Mouse (Mus musculus): Measurements from ENCODE around the gene Plxna4. TPM values are rescaled to one million over a fixed set of nuclear protein-coding genes. Genes with fewer than 3 reads are reported as not detected.
A peak's percentile ranks its signal among the peaks of the same experiment; 100 is the strongest.

The Plxna4 gene
- polyA plus RNA-seq, 1 experiment, result 3.5 TPM

DNA sequence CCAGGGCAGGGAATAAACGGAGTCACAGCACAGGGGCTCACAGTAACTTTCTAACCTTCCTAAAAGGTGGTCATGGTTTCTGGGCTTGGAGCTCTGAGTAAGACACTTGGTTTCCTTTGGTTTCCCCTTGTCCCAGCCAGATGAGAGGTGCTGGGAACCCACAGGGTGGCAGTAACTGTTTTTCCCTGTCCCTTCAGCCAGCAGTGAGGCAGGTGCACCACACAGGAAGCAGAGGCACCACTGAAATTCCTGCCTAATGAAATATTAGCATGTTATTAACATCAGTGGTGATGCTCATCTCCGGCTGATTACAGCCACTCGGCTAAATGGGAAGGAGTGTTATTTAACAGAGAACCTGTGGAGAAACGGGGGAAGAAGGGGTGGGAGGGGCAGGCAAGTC, 428.1 kb downstream of the Plxna4 start:
- peaks cover 86% of the 10 kb centered on the region for H3K4me1 ChIP-seq
- TF ChIP-seq FLI1 (IDR thresholded peaks at IDR 0.05; ENCODE audit: low read length) (no peak), GATA1 (IDR thresholded peaks at IDR 0.05; ENCODE audit: borderline replicate concordance, low read length) (no peak)
- H3K27me3 ChIP-seq (replicated peaks), result no peaks in the 10 kb centered on the region
- H3K4me3 ChIP-seq (replicated peaks), result no peak overlapping the region
- H3K9me3 ChIP-seq, result no peaks in the 10 kb centered on the region
- H3K36me3 ChIP-seq (replicated peaks; ENCODE audit: low read length), result peaks cover 99% of the 10 kb centered on the region

DNA sequence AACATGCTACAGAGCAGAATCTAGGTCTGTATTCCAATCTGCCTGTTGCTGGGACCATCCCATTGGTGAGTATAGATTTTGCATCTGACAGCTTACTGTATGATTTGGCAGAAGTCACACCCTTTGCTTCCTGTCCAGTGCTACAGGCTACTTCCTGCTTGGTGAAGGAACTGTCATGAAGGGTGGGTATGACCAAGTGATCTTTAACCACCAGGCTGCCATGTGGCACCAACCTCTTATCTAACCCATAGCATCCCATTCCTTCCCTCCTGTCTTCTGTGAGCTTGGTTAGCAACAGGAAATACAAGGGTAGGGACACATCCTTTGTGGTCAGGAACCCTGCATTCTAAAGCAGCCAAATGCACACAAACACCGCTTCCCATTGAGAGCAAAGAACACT, 429.6 kb downstream of the Plxna4 start:
- peaks cover 99% of the 10 kb centered on the region for H3K4me1 ChIP-seq
- H3K9me3 ChIP-seq, result no peaks in the 10 kb centered on the region
- peak; percentile 96; the same call in 2 of the 3 replicates for TF ChIP-seq GATA1 (IDR thresholded peaks at IDR 0.05; ENCODE audit: borderline replicate concordance, low read length)
- peak; percentile 92 for TF ChIP-seq FLI1 (IDR thresholded peaks at IDR 0.05; ENCODE audit: low read length)
- peaks cover 100% of the 10 kb centered on the region for H3K36me3 ChIP-seq (replicated peaks; ENCODE audit: low read length)
- peak overlapping the region; percentile 83 for H3K4me3 ChIP-seq (replicated peaks)
- no peaks in the 10 kb centered on the region for H3K27me3 ChIP-seq (replicated peaks)

DNA sequence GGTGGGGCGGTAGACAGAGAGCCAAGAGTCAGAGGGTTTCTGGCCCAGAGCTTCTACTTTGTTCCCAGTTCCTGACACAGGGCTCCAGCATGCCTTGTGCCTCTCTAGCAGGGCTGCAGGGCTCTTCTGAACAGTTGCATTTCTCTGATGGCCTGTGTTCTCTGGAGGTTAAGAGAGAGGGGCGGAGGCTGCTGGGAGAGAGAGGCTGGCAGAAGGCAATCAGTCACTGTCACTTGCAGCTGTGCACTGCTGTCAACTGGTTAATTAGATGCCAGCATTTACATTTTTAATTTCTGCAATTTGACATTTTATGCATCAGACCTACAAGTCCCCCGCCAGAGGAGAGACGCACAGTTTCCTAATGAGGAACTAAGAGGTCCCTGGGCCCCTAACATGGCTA, 434.8 kb downstream of the Plxna4 start:
- H3K4me1 ChIP-seq, result peaks cover 56% of the 10 kb centered on the region
- TF ChIP-seq GATA1 (IDR thresholded peaks at IDR 0.05; ENCODE audit: borderline replicate concordance, low read length) (no peak), FLI1 (IDR thresholded peaks at IDR 0.05; ENCODE audit: low read length) (no peak)
- no peak overlapping the region for H3K4me3 ChIP-seq (replicated peaks)
- H3K27me3 ChIP-seq (replicated peaks), result no peaks in the 10 kb centered on the region
- H3K9me3 ChIP-seq, result no peaks in the 10 kb centered on the region
- peaks cover 100% of the 10 kb centered on the region for H3K36me3 ChIP-seq (replicated peaks; ENCODE audit: low read length)

DNA sequence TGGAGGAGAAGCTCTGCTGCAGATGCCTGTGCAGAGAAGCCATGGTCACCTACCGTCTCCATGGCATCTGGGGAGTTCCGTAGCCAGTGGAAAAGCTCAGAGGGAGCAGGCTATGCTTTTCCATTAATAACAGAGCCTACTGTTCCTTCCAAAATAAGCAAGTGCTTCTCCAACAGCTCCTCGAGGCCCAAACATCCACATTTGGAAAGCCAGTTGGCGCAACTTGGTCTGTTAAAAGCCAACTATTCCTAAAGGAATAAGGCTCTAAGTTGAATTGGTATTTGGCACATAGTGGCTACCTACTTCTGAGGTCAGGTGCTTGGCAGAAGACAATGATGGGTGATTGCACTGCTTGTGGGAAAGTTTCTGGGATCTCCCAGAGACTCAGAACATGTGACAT, 437.2 kb downstream of the Plxna4 start:
- Histone ChIP-seq H3K27me3 (replicated peaks) (peaks cover 2% of the 10 kb centered on the region), H3K9me3 (no peaks in the 10 kb centered on the region), H3K4me1 (peaks cover 32% of the 10 kb centered on the region), H3K4me3 (replicated peaks) (no peak overlapping the region), H3K36me3 (replicated peaks; ENCODE audit: low read length) (peaks cover 86% of the 10 kb centered on the region)
- no peak for TF ChIP-seq GATA1 (IDR thresholded peaks at IDR 0.05; ENCODE audit: borderline replicate concordance, low read length)
- no peak for TF ChIP-seq FLI1 (IDR thresholded peaks at IDR 0.05; ENCODE audit: low read length)

DNA sequence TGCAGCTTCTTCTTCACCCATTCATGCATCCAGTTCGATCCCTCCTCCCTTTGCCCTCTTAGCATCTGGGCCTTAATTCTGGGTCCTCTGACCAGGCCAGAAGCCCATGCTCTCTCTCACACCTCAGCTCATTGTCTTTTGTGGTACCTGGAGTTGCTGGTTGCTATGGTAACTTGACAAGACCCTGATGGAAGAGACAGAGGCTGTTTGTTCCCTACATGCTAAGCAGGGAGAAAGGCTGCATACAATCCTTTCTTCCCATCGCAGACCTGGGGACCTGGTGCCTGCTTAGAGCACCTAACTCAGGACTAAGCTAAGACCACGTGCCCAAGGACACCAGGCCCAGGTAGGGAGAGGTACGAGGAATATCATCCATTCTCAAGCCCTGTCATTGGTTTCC, 443.2 kb downstream of the Plxna4 start:
- Histone ChIP-seq H3K36me3 (replicated peaks; ENCODE audit: low read length) (peaks cover 25% of the 10 kb centered on the region), H3K9me3 (no peaks in the 10 kb centered on the region), H3K4me3 (replicated peaks) (no peak overlapping the region), H3K4me1 (peaks cover 3% of the 10 kb centered on the region; the same call in 1 of the 2 replicates), H3K27me3 (replicated peaks) (peaks cover 4% of the 10 kb centered on the region)
- TF ChIP-seq GATA1 (IDR thresholded peaks at IDR 0.05; ENCODE audit: borderline replicate concordance, low read length) (no peak), FLI1 (IDR thresholded peaks at IDR 0.05; ENCODE audit: low read length) (no peak)

DNA sequence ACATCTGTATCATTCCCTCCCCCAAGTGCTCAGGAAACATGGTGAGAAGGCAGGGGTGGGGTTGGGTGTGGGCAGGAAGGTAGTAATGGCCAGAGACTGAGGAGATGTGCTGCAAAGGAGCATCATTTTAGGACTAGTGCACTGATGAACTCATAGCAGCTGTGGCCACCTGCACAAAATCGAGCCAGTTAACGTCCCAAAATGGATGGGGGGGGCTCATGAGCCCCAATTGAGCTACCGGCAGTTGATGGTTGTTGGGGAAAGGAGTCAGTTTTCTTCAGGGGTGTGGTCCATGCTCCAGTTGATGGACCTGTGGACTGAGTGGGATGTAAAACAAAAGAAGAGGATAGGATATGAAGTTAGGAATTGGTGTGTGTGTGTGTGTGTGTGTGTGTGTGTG, 448.5 kb downstream of the Plxna4 start:
- no peaks in the 10 kb centered on the region for H3K36me3 ChIP-seq (replicated peaks; ENCODE audit: low read length)
- H3K4me3 ChIP-seq (replicated peaks), result no peak overlapping the region
- TF ChIP-seq GATA1 (IDR thresholded peaks at IDR 0.05; ENCODE audit: borderline replicate concordance, low read length), result no peak
- no peak for TF ChIP-seq FLI1 (IDR thresholded peaks at IDR 0.05; ENCODE audit: low read length)
- H3K9me3 ChIP-seq, result no peaks in the 10 kb centered on the region
- H3K4me1 ChIP-seq, result no peaks in the 10 kb centered on the region
- peaks cover 2% of the 10 kb centered on the region for H3K27me3 ChIP-seq (replicated peaks)

DNA sequence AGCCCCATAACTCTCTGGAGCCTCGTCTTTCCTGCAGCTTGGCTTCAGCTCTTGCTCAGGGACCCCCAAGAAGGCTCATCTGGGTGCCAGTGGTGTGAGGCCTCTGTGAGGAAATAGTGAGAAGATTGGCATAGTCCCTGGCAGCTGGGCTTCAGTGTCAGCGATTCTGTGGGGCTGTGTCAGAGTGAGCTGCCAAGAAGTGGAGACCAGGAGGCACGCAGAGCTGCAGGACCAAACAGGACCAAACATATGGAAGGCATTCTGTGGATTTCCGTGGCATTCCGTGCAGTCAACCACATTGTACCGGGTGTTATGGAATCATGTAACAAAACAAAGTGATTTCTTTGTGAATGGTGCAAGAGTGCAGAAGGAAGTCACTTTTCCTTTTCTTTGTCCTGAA, 461.1 kb downstream of the Plxna4 start:
- Histone ChIP-seq H3K4me1 (no peaks in the 10 kb centered on the region), H3K27me3 (replicated peaks) (no peaks in the 10 kb centered on the region), H3K36me3 (replicated peaks; ENCODE audit: low read length) (no peaks in the 10 kb centered on the region), H3K9me3 (no peaks in the 10 kb centered on the region), H3K4me3 (replicated peaks) (no peak overlapping the region)
- TF ChIP-seq FLI1 (IDR thresholded peaks at IDR 0.05; ENCODE audit: low read length) (no peak), GATA1 (IDR thresholded peaks at IDR 0.05; ENCODE audit: borderline replicate concordance, low read length) (no peak)

DNA sequence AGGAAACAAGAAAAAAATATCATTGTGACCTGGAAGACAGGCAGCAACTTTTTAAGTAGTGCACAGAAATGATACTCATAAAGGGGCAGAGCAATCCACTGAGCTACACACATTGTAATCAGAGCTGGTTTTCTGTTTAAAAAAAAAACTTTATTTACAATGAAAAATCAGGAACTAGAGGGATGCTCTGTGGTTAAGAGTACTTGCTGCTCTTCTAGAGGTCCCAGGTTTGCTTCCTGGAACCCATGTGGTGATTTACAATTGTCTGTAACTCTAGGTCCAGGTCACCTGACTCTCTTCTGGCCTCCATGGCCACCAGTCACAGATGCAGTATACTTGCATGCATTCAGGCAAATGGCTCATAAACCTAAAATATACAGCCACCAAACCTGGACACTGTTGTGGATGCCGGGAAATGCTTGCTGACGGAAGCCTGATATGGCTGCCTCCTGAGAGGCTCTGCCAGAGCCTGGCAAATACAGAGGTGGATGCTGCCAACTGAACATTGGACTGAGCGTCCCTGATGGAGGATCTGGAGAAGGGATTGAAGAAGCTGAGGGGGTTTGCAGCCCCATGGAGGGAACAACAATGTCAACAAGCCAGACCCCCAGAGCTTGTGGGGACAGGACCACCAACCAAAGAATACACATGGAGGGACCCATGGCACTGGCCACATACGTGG, 465.3 kb downstream of the Plxna4 start:
- Histone ChIP-seq H3K9me3 (no peaks in the 10 kb centered on the region), H3K36me3 (replicated peaks; ENCODE audit: low read length) (no peaks in the 10 kb centered on the region), H3K4me3 (replicated peaks) (no peak overlapping the region), H3K27me3 (replicated peaks) (no peaks in the 10 kb centered on the region), H3K4me1 (no peaks in the 10 kb centered on the region)
- no peak for TF ChIP-seq FLI1 (IDR thresholded peaks at IDR 0.05; ENCODE audit: low read length)
- TF ChIP-seq GATA1 (IDR thresholded peaks at IDR 0.05; ENCODE audit: borderline replicate concordance, low read length), result no peak

DNA sequence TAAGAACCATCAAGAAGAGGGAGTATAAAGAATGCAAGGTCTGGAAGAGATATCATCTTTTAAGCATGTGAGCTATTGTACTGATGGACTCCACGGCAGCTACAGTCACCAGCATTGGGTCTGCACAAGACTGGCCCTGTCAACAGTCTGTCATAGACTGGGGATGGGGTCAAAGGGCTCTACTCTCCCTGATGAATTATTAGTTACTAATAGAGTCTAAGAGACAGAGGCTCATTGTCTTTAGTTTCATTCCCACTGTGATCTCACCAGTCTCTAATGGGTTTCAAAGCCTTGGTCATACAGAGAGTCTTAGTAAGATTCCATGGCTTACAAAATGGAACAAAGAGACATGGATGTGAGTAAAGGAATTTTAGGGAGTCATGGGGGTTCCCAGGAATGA, 467.1 kb downstream of the Plxna4 start:
- H3K4me1 ChIP-seq, result no peaks in the 10 kb centered on the region; the same call in 1 of the 2 replicates
- H3K4me3 ChIP-seq (replicated peaks), result no peak overlapping the region
- TF ChIP-seq FLI1 (IDR thresholded peaks at IDR 0.05; ENCODE audit: low read length) (no peak), GATA1 (IDR thresholded peaks at IDR 0.05; ENCODE audit: borderline replicate concordance, low read length) (no peak)
- no peaks in the 10 kb centered on the region for H3K9me3 ChIP-seq
- no peaks in the 10 kb centered on the region for H3K27me3 ChIP-seq (replicated peaks)
- H3K36me3 ChIP-seq (replicated peaks; ENCODE audit: low read length), result no peaks in the 10 kb centered on the region

DNA sequence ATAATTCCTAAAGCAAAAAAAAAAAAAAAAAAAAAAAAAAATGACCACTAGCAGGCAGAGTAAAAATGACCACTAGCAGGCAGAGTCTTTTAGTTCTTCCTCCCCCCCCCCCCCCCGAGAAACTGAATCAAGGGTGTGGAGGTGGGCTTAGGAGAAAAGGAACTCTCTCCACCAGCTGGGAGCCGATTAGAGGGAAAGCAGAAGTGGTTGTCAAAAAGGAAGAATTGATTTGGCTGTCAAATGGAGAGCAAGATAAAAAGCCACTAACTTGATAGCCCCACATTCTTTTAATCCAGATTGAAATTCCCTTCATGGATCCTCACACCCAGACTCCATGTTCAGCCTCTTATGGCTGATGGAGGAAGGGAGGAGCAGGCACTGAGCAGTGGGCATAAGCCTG, 478.8 kb downstream of the Plxna4 start:
- Histone ChIP-seq H3K9me3 (no peaks in the 10 kb centered on the region), H3K36me3 (replicated peaks; ENCODE audit: low read length) (no peaks in the 10 kb centered on the region), H3K4me1 (no peaks in the 10 kb centered on the region), H3K4me3 (replicated peaks) (no peak overlapping the region), H3K27me3 (replicated peaks) (peaks cover 33% of the 10 kb centered on the region)
- TF ChIP-seq GATA1 (IDR thresholded peaks at IDR 0.05; ENCODE audit: borderline replicate concordance, low read length) (no peak), FLI1 (IDR thresholded peaks at IDR 0.05; ENCODE audit: low read length) (no peak)
